Comparison of ENCODE assay signal across 24 mouse cellular contexts in the genomic region with DNA sequence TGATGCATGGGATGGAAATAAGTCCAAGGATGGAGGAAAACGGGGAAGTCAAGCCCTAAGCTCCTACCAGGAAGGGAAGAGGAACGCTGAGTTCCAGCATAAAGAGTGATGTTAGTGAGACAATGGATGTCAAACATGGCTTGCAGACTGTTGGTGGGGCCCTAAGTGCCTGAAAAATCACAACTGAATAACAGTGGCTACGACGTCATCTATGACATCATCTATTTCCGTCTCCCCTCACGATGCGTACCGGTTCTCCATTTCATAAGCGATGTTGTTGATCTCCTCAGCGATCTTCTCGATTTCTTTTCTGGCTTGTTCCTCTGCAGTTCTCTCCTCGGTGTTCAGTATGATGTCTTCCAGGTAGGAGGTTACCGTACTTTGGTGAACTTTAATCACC. TPM values are rescaled to one million over a fixed set of nuclear protein-coding genes. Genes with fewer than 3 reads are reported as not detected.
DNase-seq lines count a peak whose midpoint lies in the region; TF ChIP-seq lines count a peak whose summit lies in the region.
"Had no signal": no experiment of that assay in that cellular context is flagged by ENCODE, and none has a peak within 500 bp of the region (broad histone marks: within the 10 kb centered on the region; RNA-seq: fewer than 3 reads in every experiment).

No protein-coding gene starts in this region.

- no peaks in the 10 kb centered on the region for H3K79me2 ChIP-seq in CH12.LX (replicated peaks; ENCODE audit: control insufficient read depth, extremely low read depth, insufficient read depth, poor library complexity, severe bottlenecking)

- no peak overlapping the region for H3K4me2 ChIP-seq in CH12.LX (ENCODE audit: insufficient read depth, low read depth, poor library complexity, severe bottlenecking)

- H3K27ac ChIP-seq in CH12.LX (ENCODE audit: insufficient read depth, low read depth): no peak overlapping the region
- no peak overlapping the region for H3K27ac ChIP-seq in left cerebral cortex, adult 2 months

- dilution Hi-C loops in CH12.LX (cut with MboI; ENCODE audit: extremely low pct_ligation_motif_present, extremely low pct_unique_long_range_greater_than_20kb, low sequenced_read_pairs): no loop called here

- no peak for TF ChIP-seq CTCF in CH12.LX (conservative IDR thresholded peaks at IDR 0.05 in 1 of 2, IDR thresholded peaks at IDR 0.05 in 1 of 2; ENCODE audit: low read depth in 2 of 2, low read length in 2 of 2)
- no peak for TF ChIP-seq CTCF in left cerebral cortex, adult 2 months (IDR thresholded peaks at IDR 0.05)

- peak; percentile 51 for DNase-seq in CH12.LX (ENCODE audit: extremely low read depth)
- no peak for DNase-seq in left cerebral cortex, adult 2 months (ENCODE audit: extremely low spot score in 1 of 2, low spot score in 2 of 2)
- DNase-seq: adrenal gland, adult 2 months; adrenal gland, adult 8-10 months; adrenal gland, postnatal 10 days; adrenal gland, postnatal 14 days; adrenal gland, postnatal 25 days; adrenal gland, postnatal 36 days; B cell, adult 2 months; cerebellum, adult 11 months; cerebellum, adult 11-12 months; cerebellum, adult 18-20 months; cerebellum, adult 2 months; cerebellum, adult 8-10 months had no signal

- no peak for TF ChIP-seq POLR2A in CH12.LX (IDR thresholded peaks at IDR 0.05; ENCODE audit: low read depth, low read length)

- no peak overlapping the region for H3K9ac ChIP-seq in CH12.LX (ENCODE audit: insufficient read depth, low read depth)

- in situ Hi-C loops in CH12.LX (cut with MboI; ENCODE audit: low pct_ligation_motif_present, low pct_unique_long_range_greater_than_20kb, low sequenced_read_pairs): no loop called here

- TF ChIP-seq RAD21 in CH12.LX (IDR thresholded peaks at IDR 0.05; ENCODE audit: low read depth, low read length): no peak

- no peak overlapping the region for H3K4me3 ChIP-seq in CH12.LX (replicated peaks in 1 of 3; ENCODE audit: low read depth in 2 of 3, low read length in 2 of 3, poor library complexity in 1 of 3)
- H3K4me3 ChIP-seq in left cerebral cortex, adult 2 months: no peak overlapping the region

- intact Hi-C loops in left cerebral cortex, adult 2 months (cut with DNase I): no loop called here

- peaks cover 18 to 48% of the 10 kb centered on the region in 2 experiments for H3K4me1 ChIP-seq in CH12.LX (ENCODE audit: control insufficient read depth in 1 of 2, insufficient read depth in 2 of 2)

- peaks cover 0 to 8% of the 10 kb centered on the region in 2 experiments for H3K36me3 ChIP-seq in CH12.LX (replicated peaks in 1 of 2; ENCODE audit: control insufficient read depth in 1 of 2, insufficient read depth in 1 of 2, low read length in 1 of 2)
- H3K36me3 ChIP-seq: G1E had no signal

- no peaks in the 10 kb centered on the region for H3K9me3 ChIP-seq in CH12.LX (replicated peaks; ENCODE audit: low read length)
- H3K9me3 ChIP-seq: G1E had no signal

- TF ChIP-seq EP300 in CH12.LX (IDR thresholded peaks at IDR 0.05; ENCODE audit: low read length): 0 out of 2 replicates have a peak, but pooled peaks have one; percentile 13

- H3K27me3 ChIP-seq in CH12.LX (replicated peaks): no peaks in the 10 kb centered on the region
- H3K27me3 ChIP-seq: Patski had no signal

TF ChIP-seq in CH12.LX, 34 proteins besides CTCF, POLR2A, EP300 and RAD21:
- peak; percentile 48; the same call in 1 of the 2 replicates for TF ChIP-seq ETS1 (conservative IDR thresholded peaks at IDR 0.05; ENCODE audit: low read depth, low read length)
- TF ChIP-seq GABPA (IDR thresholded peaks at IDR 0.05; ENCODE audit: insufficient replicate concordance, low read depth, low read length): no peak
- TF ChIP-seq IRF4 (IDR thresholded peaks at IDR 0.05; ENCODE audit: low read depth, low read length): peak; percentile 27; the same call in 1 of the 2 replicates
- peak; percentile 64; the same call in 1 of the 2 replicates for TF ChIP-seq JUND (conservative IDR thresholded peaks at IDR 0.05; ENCODE audit: low read depth, low read length)
- no peak for TF ChIP-seq RCOR1 (conservative IDR thresholded peaks at IDR 0.05; ENCODE audit: low read depth, low read length)
- peak; percentile 65 for TF ChIP-seq JUN (IDR thresholded peaks at IDR 0.05; ENCODE audit: insufficient read depth, low read depth, low read length)
- 0 out of 2 replicates have a peak, but pooled peaks have one; percentile 30 for TF ChIP-seq MYC (IDR thresholded peaks at IDR 0.05; ENCODE audit: low read depth, low read length)
- TF ChIP-seq MAFK (IDR thresholded peaks at IDR 0.05; ENCODE audit: insufficient replicate concordance, low read length): no peak
- no peak for TF ChIP-seq TBP (conservative IDR thresholded peaks at IDR 0.05; ENCODE audit: low read depth, low read length)

RNA-seq across cellular contexts. Expression of gene Nr1i2, which starts 7.7 kb away (rescaled TPM):
- not detected in 2 replicates for total RNA-seq in CH12.LX (2012; rRNA removed)
- not detected in 2 replicates for total RNA-seq in CH12.LX (2014; rRNA removed)
- not detected in 2 replicates for polyA plus RNA-seq in CH12.LX (2012; ENCODE audit: insufficient read length, low read depth)
- not detected for total RNA-seq in left cerebral cortex, adult 2 months (2021)
- total RNA-seq: adrenal gland, adult 18-20 months; adrenal gland, postnatal 25 days; adrenal gland, postnatal 36 days; G1E; MEL had no signal
- polyA plus RNA-seq: activated CD4-positive, CD25-positive, alpha-beta regulatory T cell, adult 4 months; adrenal gland, adult 2 months; brain, embryonic 14.5 days; C2C12; CD4-positive, CD25-positive, alpha-beta regulatory T cell, adult 4 months; cerebellum, adult 2 months; G1E had no signal

RNA-seq across cellular contexts. Expression of gene Maats1, which starts 39.6 kb away (rescaled TPM):
- total RNA-seq in CH12.LX (2012; rRNA removed) (3.9 TPM in 2 replicates), CH12.LX (2014; rRNA removed) (1.7 and 1.9 TPM in 2 replicates)
- 2.0 and 2.9 TPM in 2 replicates for polyA plus RNA-seq in CH12.LX (2012; ENCODE audit: insufficient read length, low read depth)
- total RNA-seq in left cerebral cortex, adult 2 months (2021): 1 to 10 TPM; 1.2 to 1.6 TPM
- total RNA-seq: MEL had no signal
- polyA plus RNA-seq: adrenal gland, adult 2 months; G1E had no signal

RNA-seq across cellular contexts. Expression of gene Cox17, which starts 44.4 kb away (rescaled TPM):
- 643 and 706 TPM in 2 replicates for total RNA-seq in CH12.LX (2012; rRNA removed)
- total RNA-seq in CH12.LX (2014; rRNA removed): 410 and 438 TPM in 2 replicates
- polyA plus RNA-seq in CH12.LX (2012; ENCODE audit: insufficient read length, low read depth): 533 and 622 TPM in 2 replicates
- 100 to 1,000 TPM; 131 to 133 TPM for total RNA-seq in left cerebral cortex, adult 2 months (2021)

RNA-seq across cellular contexts. Expression of gene Gm21987, which starts 44.5 kb away (rescaled TPM):
- total RNA-seq in CH12.LX (2012; rRNA removed) (0.42 TPM in 1 of 2 replicates, not detected in the other), CH12.LX (2014; rRNA removed) (not detected in 2 replicates)
- 0.87 TPM in 1 of 2 replicates, not detected in the other for polyA plus RNA-seq in CH12.LX (2012; ENCODE audit: insufficient read length, low read depth)
- not detected for total RNA-seq in left cerebral cortex, adult 2 months (2021)
- total RNA-seq: adrenal gland, adult 18-20 months; adrenal gland, postnatal 10 days; adrenal gland, postnatal 14 days; adrenal gland, postnatal 25 days; adrenal gland, postnatal 4 days; ES-E14; MEL had no signal
- polyA plus RNA-seq: activated CD4-positive, CD25-positive, alpha-beta regulatory T cell, adult 4 months; adrenal gland, adult 2 months; brain, embryonic 14.5 days; C2C12; CD4-positive, CD25-positive, alpha-beta regulatory T cell, adult 4 months; cerebellum, adult 2 months; Patski had no signal

RNA-seq across cellular contexts. Expression of gene Popdc2, which starts 59.6 kb away (rescaled TPM):
- total RNA-seq in CH12.LX (2012; rRNA removed) (1.0 and 3.6 TPM in 2 replicates), CH12.LX (2014; rRNA removed) (0.17 and 0.30 TPM in 2 replicates)
- 0.35 and 1.1 TPM in 2 replicates for polyA plus RNA-seq in CH12.LX (2012; ENCODE audit: insufficient read length, low read depth)
- total RNA-seq in left cerebral cortex, adult 2 months (2021): 1 to 10 TPM in 1 of 2 experiments, under 1 TPM in 1; 0.51 to 1.5 TPM
